Mouse (Mus musculus) embryonic facial prominence, embryonic 13.5 days (tissue): ENCODE results near the gene Flvcr2. TPM values are rescaled to one million over a fixed set of nuclear protein-coding genes. Genes with fewer than 3 reads are reported as not detected.

Experiments used
- ATAC-seq: fragments of 200-750 bp; cut with Nextera tagmentation; 2 replicates; pipeline ENCODE4 v1.8.0; 2017; ENCODE audit warnings: low read depth; ENCODE audit not compliant: insufficient number of reproducible peaks, insufficient read depth, low FRiP score, low TSS enrichment
- H3K27ac ChIP-seq: fragments of 300-500 bp; sonication (generic); 2 replicates; pipeline ENCODE4 v1.5.1; 2015; ENCODE audit warnings: moderate library complexity, mild to moderate bottlenecking, inconsistent platforms
- H3K27me3 ChIP-seq: fragments of 300-500 bp; sonication (generic); 2 replicates; pipeline ENCODE4 v1.6.1; 2015; ENCODE audit warnings: mild to moderate bottlenecking, inconsistent platforms
- H3K36me3 ChIP-seq: fragments of 300-500 bp; sonication (generic); 2 replicates; pipeline ENCODE4 v1.6.1; 2015; ENCODE audit warnings: mild to moderate bottlenecking, inconsistent platforms
- H3K4me1 ChIP-seq: fragments of 300-500 bp; sonication (generic); 2 replicates; pipeline ENCODE4 v1.6.1; 2015; ENCODE audit warnings: inconsistent platforms
- H3K4me2 ChIP-seq: fragments of 300-500 bp; sonication (generic); 2 replicates; pipeline ENCODE4 v1.6.1; 2015; ENCODE audit warnings: moderate library complexity, mild to moderate bottlenecking, inconsistent platforms
- H3K4me3 ChIP-seq: fragments of 300-500 bp; sonication (generic); 2 replicates; pipeline ENCODE4 v1.5.1; 2015; ENCODE audit warnings: mild to moderate bottlenecking, inconsistent platforms
- H3K9ac ChIP-seq: fragments of 300-500 bp; sonication (generic); 2 replicates; pipeline ENCODE4 v1.6.1; 2015; ENCODE audit warnings: mild to moderate bottlenecking, inconsistent platforms
- H3K9me3 ChIP-seq: fragments of 300-500 bp; sonication (generic); 2 replicates; pipeline ENCODE4 v1.6.1; 2016; ENCODE audit warnings: inconsistent platforms
- WGBS: fragments of 180-500 bp; shearing (Covaris S2); methylation state at CpG from one replicate; pipeline ENCODE4 v1.1.7; 2015; ENCODE audit warnings: mixed read lengths; 5-methylcytosine and 5-hydroxymethylcytosine counted together
- polyA plus RNA-seq: library from polyadenylated mRNA; unstranded; fragments of >200 nt; fragmentation: Nextera tagmentation; extraction: Ambion mirVana; gene quantifications from 2 replicates; pipeline ENCODE4 v1.2.1, GENCODE M21; 2015

Flvcr2 gene
- polyA plus RNA-seq, 1 experiment from 2014 or later = 2.5 TPM

GRCm38 (mm10) chr12:85839371-85840000 lies 93.1 kb downstream of the Flvcr2 start:
- no peaks in the 10 kb centered on the region for H3K4me1 ChIP-seq
- H3K4me2 ChIP-seq = no peak overlapping the region
- H3K27ac ChIP-seq = no peak overlapping the region
- peaks cover 14% of the 10 kb centered on the region; the same call in 1 of the 2 replicates for H3K36me3 ChIP-seq
- 91% methylated on average over 12 of the region's 12 CpGs for WGBS
- ATAC-seq = no peak
- no peaks in the 10 kb centered on the region for H3K9me3 ChIP-seq
- no peak overlapping the region for H3K9ac ChIP-seq
- H3K4me3 ChIP-seq = no peak overlapping the region
- H3K27me3 ChIP-seq = no peaks in the 10 kb centered on the region

- no peak for ATAC-seq
- Histone ChIP-seq H3K4me1 (no peaks in the 10 kb centered on the region), H3K9ac (no peak overlapping the region), H3K36me3 (peaks cover 23% of the 10 kb centered on the region), H3K27me3 (no peaks in the 10 kb centered on the region), H3K9me3 (no peaks in the 10 kb centered on the region), H3K27ac (no peak overlapping the region), H3K4me3 (no peak overlapping the region), H3K4me2 (no peak overlapping the region)
- WGBS = 79% methylated on average over 7 of the region's 7 CpGs
Observed at GRCm38 (mm10) chr12:85848164-85848958, 102.0 kb downstream of the Flvcr2 start.

- WGBS = 74% methylated on average over 8 of the region's 8 CpGs
- Histone ChIP-seq H3K4me2 (no peak overlapping the region), H3K27ac (no peak overlapping the region), H3K4me1 (no peaks in the 10 kb centered on the region), H3K9ac (no peak overlapping the region; the same call in 1 of the 2 replicates), H3K36me3 (peaks cover 15% of the 10 kb centered on the region; the same call in 1 of the 2 replicates), H3K27me3 (no peaks in the 10 kb centered on the region), H3K9me3 (no peaks in the 10 kb centered on the region), H3K4me3 (no peak overlapping the region)
- no peak for ATAC-seq
Observed at GRCm38 (mm10) chr12:85850661-85851060, 104.3 kb downstream of the Flvcr2 start.

GRCm38 (mm10) chr12:85853836-85854235 lies 107.5 kb downstream of the Flvcr2 start:
- Histone ChIP-seq H3K27me3 (no peaks in the 10 kb centered on the region), H3K9ac (no peak overlapping the region), H3K4me2 (no peak overlapping the region), H3K4me3 (no peak overlapping the region), H3K36me3 (peaks cover 20% of the 10 kb centered on the region), H3K27ac (no peak overlapping the region), H3K9me3 (no peaks in the 10 kb centered on the region), H3K4me1 (no peaks in the 10 kb centered on the region)
- 90% methylated on average over 4 of the region's 4 CpGs for WGBS
- ATAC-seq = no peak

GRCm38 (mm10) chr12:85854271-85854670 lies 107.9 kb downstream of the Flvcr2 start:
- no peak overlapping the region for H3K27ac ChIP-seq
- H3K27me3 ChIP-seq = no peaks in the 10 kb centered on the region
- no peak for ATAC-seq
- H3K9ac ChIP-seq = no peak overlapping the region
- no peak overlapping the region for H3K4me3 ChIP-seq
- H3K36me3 ChIP-seq = peaks cover 17% of the 10 kb centered on the region
- H3K9me3 ChIP-seq = no peaks in the 10 kb centered on the region
- H3K4me2 ChIP-seq = no peak overlapping the region
- peaks cover 3% of the 10 kb centered on the region; the same call in 1 of the 2 replicates for H3K4me1 ChIP-seq
- WGBS = 92% methylated on average over 1 of the region's 1 CpGs

GRCm38 (mm10) chr12:85857300-85857699 lies 111.0 kb downstream of the Flvcr2 start:
- no peak for ATAC-seq
- Histone ChIP-seq H3K27me3 (no peaks in the 10 kb centered on the region), H3K4me3 (no peak overlapping the region), H3K36me3 (peaks cover 5% of the 10 kb centered on the region), H3K4me1 (peaks cover 12% of the 10 kb centered on the region), H3K4me2 (no peak overlapping the region), H3K9me3 (no peaks in the 10 kb centered on the region), H3K27ac (no peak overlapping the region), H3K9ac (no peak overlapping the region)
- 89% methylated on average over 7 of the region's 7 CpGs for WGBS

GRCm38 (mm10) chr12:85859111-85859510 lies 112.8 kb downstream of the Flvcr2 start:
- Histone ChIP-seq H3K27ac (no peak overlapping the region), H3K4me1 (peaks cover 19% of the 10 kb centered on the region), H3K9me3 (no peaks in the 10 kb centered on the region), H3K36me3 (peaks cover 5% of the 10 kb centered on the region), H3K27me3 (no peaks in the 10 kb centered on the region), H3K9ac (no peak overlapping the region), H3K4me2 (no peak overlapping the region), H3K4me3 (no peak overlapping the region)
- ATAC-seq = no peak
- 65% methylated on average over 3 of the region's 3 CpGs for WGBS

GRCm38 (mm10) chr12:85859511-85860189 lies 113.3 kb downstream of the Flvcr2 start:
- H3K27ac ChIP-seq = no peak overlapping the region
- WGBS = 54% methylated on average over 3 of the region's 3 CpGs
- no peak overlapping the region for H3K9ac ChIP-seq
- no peaks in the 10 kb centered on the region for H3K27me3 ChIP-seq
- no peaks in the 10 kb centered on the region for H3K9me3 ChIP-seq
- H3K4me3 ChIP-seq = no peak overlapping the region
- peaks cover 19% of the 10 kb centered on the region for H3K4me1 ChIP-seq
- peaks cover 10% of the 10 kb centered on the region for H3K36me3 ChIP-seq
- no peak overlapping the region for H3K4me2 ChIP-seq
- no peak for ATAC-seq

- Histone ChIP-seq H3K27ac (peak overlapping the region; percentile 60), H3K9ac (0 out of 2 replicates have a peak overlapping the region, but pooled peaks have one; percentile 40), H3K36me3 (peaks cover 7% of the 10 kb centered on the region; the same call in 1 of the 2 replicates), H3K27me3 (no peaks in the 10 kb centered on the region), H3K4me2 (no peak overlapping the region), H3K4me1 (peaks cover 19% of the 10 kb centered on the region), H3K4me3 (no peak overlapping the region), H3K9me3 (no peaks in the 10 kb centered on the region)
- 30% methylated on average over 2 of the region's 2 CpGs for WGBS
- ATAC-seq = no peak
Observed at GRCm38 (mm10) chr12:85862514-85862913, 116.2 kb downstream of the Flvcr2 start.
